Mouse (Mus musculus): ENCODE data around the gene Chpf2. TPM values are rescaled to one million over a fixed set of nuclear protein-coding genes. Genes with fewer than 3 reads are reported as not detected.

Chpf2 gene
- polyA plus RNA-seq, 1 experiment, result 9.1 TPM

GRCm38 (mm10) chr5:24596519-24597171 lies 10.1 kb downstream of the Chpf2 start:
- Histone ChIP-seq H3K36me3 (ENCODE audit: control insufficient read depth, insufficient read depth, low read length) (no peaks in the 10 kb centered on the region; the same call in 1 of the 2 replicates), H3K4me3 (ENCODE audit: control insufficient read depth, low read depth, low read length) (no peak overlapping the region), H3K27me3 (ENCODE audit: control insufficient read depth, insufficient read depth, low read length) (no peaks in the 10 kb centered on the region), H3K27ac (ENCODE audit: control insufficient read depth, insufficient read depth, low read depth, low read length) (no peak overlapping the region), H3K4me1 (ENCODE audit: control insufficient read depth, insufficient read depth, low read length) (peaks cover 16% of the 10 kb centered on the region)
- TF ChIP-seq CTCF (IDR thresholded peaks at IDR 0.05; ENCODE audit: control insufficient read depth, insufficient read depth, insufficient replicate concordance, low read depth, low read length) (no peak), POLR2A (IDR thresholded peaks at IDR 0.05; ENCODE audit: control insufficient read depth, low read depth, low read length) (no peak)

- no peaks in the 10 kb centered on the region for H3K27me3 ChIP-seq (ENCODE audit: control insufficient read depth, insufficient read depth, low read length)
- no peak for TF ChIP-seq CTCF (IDR thresholded peaks at IDR 0.05; ENCODE audit: control insufficient read depth, insufficient read depth, insufficient replicate concordance, low read depth, low read length)
- TF ChIP-seq POLR2A (IDR thresholded peaks at IDR 0.05; ENCODE audit: control insufficient read depth, low read depth, low read length), result no peak
- H3K27ac ChIP-seq (ENCODE audit: control insufficient read depth, insufficient read depth, low read depth, low read length), result no peak overlapping the region
- H3K4me1 ChIP-seq (ENCODE audit: control insufficient read depth, insufficient read depth, low read length), result peaks cover 19% of the 10 kb centered on the region
- no peaks in the 10 kb centered on the region; the same call in 1 of the 2 replicates for H3K36me3 ChIP-seq (ENCODE audit: control insufficient read depth, insufficient read depth, low read length)
- no peak overlapping the region for H3K4me3 ChIP-seq (ENCODE audit: control insufficient read depth, low read depth, low read length)
Measured at GRCm38 (mm10) chr5:24597221-24597728, 10.7 kb downstream of the Chpf2 start.

GRCm38 (mm10) chr5:24597901-24598569 lies 11.5 kb downstream of the Chpf2 start:
- peaks cover 22% of the 10 kb centered on the region for H3K4me1 ChIP-seq (ENCODE audit: control insufficient read depth, insufficient read depth, low read length)

GRCm38 (mm10) chr5:24598570-24599006 lies 12.0 kb downstream of the Chpf2 start:
- no peak overlapping the region for H3K27ac ChIP-seq (ENCODE audit: control insufficient read depth, insufficient read depth, low read depth, low read length)

More at GRCm38 (mm10) chr5:24597901-24598569, 11.5 kb downstream of the Chpf2 start:
- Histone ChIP-seq H3K27ac (ENCODE audit: control insufficient read depth, insufficient read depth, low read depth, low read length) (no peak overlapping the region), H3K27me3 (ENCODE audit: control insufficient read depth, insufficient read depth, low read length) (no peaks in the 10 kb centered on the region), H3K4me3 (ENCODE audit: control insufficient read depth, low read depth, low read length) (peak overlapping the region; percentile 7), H3K36me3 (ENCODE audit: control insufficient read depth, insufficient read depth, low read length) (no peaks in the 10 kb centered on the region; the same call in 1 of the 2 replicates)
- TF ChIP-seq CTCF (IDR thresholded peaks at IDR 0.05; ENCODE audit: control insufficient read depth, insufficient read depth, insufficient replicate concordance, low read depth, low read length) (no peak), POLR2A (IDR thresholded peaks at IDR 0.05; ENCODE audit: control insufficient read depth, low read depth, low read length) (no peak)

GRCm38 (mm10) chr5:24599137-24599536 lies 12.6 kb downstream of the Chpf2 start:
- Histone ChIP-seq H3K27ac (ENCODE audit: control insufficient read depth, insufficient read depth, low read depth, low read length) (no peak overlapping the region), H3K4me1 (ENCODE audit: control insufficient read depth, insufficient read depth, low read length) (peaks cover 28% of the 10 kb centered on the region), H3K27me3 (ENCODE audit: control insufficient read depth, insufficient read depth, low read length) (no peaks in the 10 kb centered on the region)

More at GRCm38 (mm10) chr5:24598570-24599006, 12.0 kb downstream of the Chpf2 start:
- peak overlapping the region; percentile 24 for H3K4me3 ChIP-seq (ENCODE audit: control insufficient read depth, low read depth, low read length)
- H3K27me3 ChIP-seq (ENCODE audit: control insufficient read depth, insufficient read depth, low read length), result no peaks in the 10 kb centered on the region
- H3K4me1 ChIP-seq (ENCODE audit: control insufficient read depth, insufficient read depth, low read length), result peaks cover 25% of the 10 kb centered on the region
- no peaks in the 10 kb centered on the region; the same call in 1 of the 2 replicates for H3K36me3 ChIP-seq (ENCODE audit: control insufficient read depth, insufficient read depth, low read length)
- TF ChIP-seq CTCF (IDR thresholded peaks at IDR 0.05; ENCODE audit: control insufficient read depth, insufficient read depth, insufficient replicate concordance, low read depth, low read length), result no peak
- TF ChIP-seq POLR2A (IDR thresholded peaks at IDR 0.05; ENCODE audit: control insufficient read depth, low read depth, low read length), result no peak

GRCm38 (mm10) chr5:24600236-24600635 lies 13.7 kb downstream of the Chpf2 start:
- TF ChIP-seq POLR2A (IDR thresholded peaks at IDR 0.05; ENCODE audit: control insufficient read depth, low read depth, low read length), result no peak
- no peak for TF ChIP-seq CTCF (IDR thresholded peaks at IDR 0.05; ENCODE audit: control insufficient read depth, insufficient read depth, insufficient replicate concordance, low read depth, low read length)
- Histone ChIP-seq H3K27ac (ENCODE audit: control insufficient read depth, insufficient read depth, low read depth, low read length) (no peak overlapping the region), H3K4me3 (ENCODE audit: control insufficient read depth, low read depth, low read length) (no peak overlapping the region), H3K4me1 (ENCODE audit: control insufficient read depth, insufficient read depth, low read length) (peaks cover 31% of the 10 kb centered on the region), H3K36me3 (ENCODE audit: control insufficient read depth, insufficient read depth, low read length) (no peaks in the 10 kb centered on the region; the same call in 1 of the 2 replicates), H3K27me3 (ENCODE audit: control insufficient read depth, insufficient read depth, low read length) (no peaks in the 10 kb centered on the region)

More at GRCm38 (mm10) chr5:24599137-24599536, 12.6 kb downstream of the Chpf2 start:
- Histone ChIP-seq H3K4me3 (ENCODE audit: control insufficient read depth, low read depth, low read length) (no peak overlapping the region; the same call in 1 of the 2 replicates), H3K36me3 (ENCODE audit: control insufficient read depth, insufficient read depth, low read length) (no peaks in the 10 kb centered on the region; the same call in 1 of the 2 replicates)
- no peak for TF ChIP-seq POLR2A (IDR thresholded peaks at IDR 0.05; ENCODE audit: control insufficient read depth, low read depth, low read length)
- no peak for TF ChIP-seq CTCF (IDR thresholded peaks at IDR 0.05; ENCODE audit: control insufficient read depth, insufficient read depth, insufficient replicate concordance, low read depth, low read length)
